Mouse (Mus musculus) kidney, adult 2 months (tissue): ENCODE measurements around the gene Slc47a2.

ENCODE experiments used
- CTCF ChIP-seq: fragments of 200-500 bp; conservative IDR thresholded peaks from 2 replicates; pipeline ENCODE4 v1.5.1; 2011; ENCODE audit warnings: low read depth, mild to moderate bottlenecking, control low read depth, low read length, moderate library complexity, mixed read lengths; ENCODE audit not compliant: insufficient read depth, insufficient read length
- POLR2A ChIP-seq: fragments of 200-500 bp; IDR thresholded peaks from one replicate; pipeline ENCODE4 v1.6.1; 2011; ENCODE audit warnings: low read depth, low read length, control low read depth

DNA sequence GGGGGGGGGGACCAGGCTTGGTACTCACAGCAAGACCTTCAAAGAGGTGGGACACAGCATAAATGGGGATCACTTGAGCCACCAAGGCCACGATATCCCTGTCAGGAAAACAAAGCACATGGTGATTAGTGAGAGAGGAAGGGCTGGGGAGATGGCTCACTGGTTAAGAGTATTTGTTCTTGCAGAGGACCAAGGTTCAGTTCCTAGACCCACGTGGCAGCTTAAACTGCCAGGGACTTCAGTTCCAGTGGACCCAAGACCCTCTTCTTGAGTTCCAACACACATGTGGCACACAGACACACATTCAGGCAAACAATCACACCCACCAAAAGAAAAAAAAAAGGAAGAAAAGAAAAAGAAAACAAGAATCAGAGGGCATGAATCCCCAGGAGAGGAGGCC lies 10.4 kb upstream of the Slc47a2 start:
- TF ChIP-seq CTCF: no peak
- no peak for TF ChIP-seq POLR2A
